Mouse (Mus musculus) frontal cortex, postnatal 25 days (tissue): ENCODE measurements around the gene Map4.

ENCODE experiments used
- DNase-seq, 2 experiments: peaks; one replicate each; pipeline ENCODE4 v3.0.0; 2022; ENCODE audit warnings: low spot score in 2 of 2

Map4 gene

DNA sequence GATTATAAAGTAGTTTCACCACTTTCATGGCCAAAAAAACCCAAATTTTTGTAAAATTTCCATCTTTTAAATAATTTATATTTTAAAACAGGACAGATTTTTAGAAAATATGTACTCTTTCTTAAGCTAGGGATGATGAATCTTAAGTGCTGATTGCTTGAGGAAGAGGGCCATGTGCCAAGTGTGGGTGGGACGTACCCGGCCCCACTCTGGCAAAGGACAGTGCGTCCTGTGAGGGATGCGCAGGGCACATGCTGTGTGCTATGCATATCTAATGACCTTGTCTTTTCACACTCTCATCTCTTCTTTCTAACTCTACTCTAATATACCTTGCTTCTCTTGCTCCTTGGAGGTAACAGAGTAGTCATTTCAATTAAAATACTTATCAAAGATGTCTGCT lies 66.2 kb downstream of the Map4 start:
- DNase-seq, result no peak

DNA sequence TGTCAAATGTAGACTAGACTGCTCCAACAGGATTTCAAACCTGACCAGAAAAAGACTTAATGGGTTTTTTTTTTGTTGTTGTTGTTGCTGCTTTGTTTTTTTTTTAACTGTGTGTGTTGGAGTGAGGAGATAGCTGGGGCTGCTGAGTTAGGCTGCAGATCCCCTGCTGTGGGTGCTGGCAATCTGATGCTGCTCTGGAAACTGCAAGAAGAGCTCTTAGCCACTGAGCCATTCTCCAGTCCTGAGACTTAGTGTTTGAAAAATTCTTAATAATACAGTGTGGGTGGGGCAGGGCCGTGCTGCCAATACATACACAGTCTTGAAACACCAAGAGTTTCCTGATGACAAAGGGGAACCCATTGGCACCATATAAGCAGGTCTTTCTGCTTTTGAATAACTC lies 70.7 kb downstream of the Map4 start:
- no peak for DNase-seq

DNA sequence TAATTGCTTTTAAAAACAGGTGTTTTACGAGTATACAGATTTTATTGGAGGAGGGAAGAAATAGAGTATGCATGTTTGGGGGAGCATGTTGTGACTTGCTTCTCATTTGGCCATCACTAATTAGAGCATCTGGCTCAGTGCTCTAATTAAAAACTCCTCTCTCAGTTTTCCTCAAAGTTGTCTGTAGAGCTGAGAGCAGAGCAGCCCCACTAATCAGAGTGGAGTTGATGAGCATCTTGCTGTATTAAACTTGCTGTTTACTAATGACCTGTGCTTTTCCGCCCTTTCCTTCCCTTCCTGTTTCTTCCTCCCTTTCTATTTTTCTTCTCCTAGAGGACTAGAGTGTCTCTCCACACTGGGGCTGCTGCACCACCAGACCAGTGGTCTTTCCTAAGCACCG lies 71.2 kb downstream of the Map4 start:
- no peak for DNase-seq

- no peak for DNase-seq
Observed at GRCm38 (mm10) chr9:110019224-110019623, 88.0 kb downstream of the Map4 start.

DNA sequence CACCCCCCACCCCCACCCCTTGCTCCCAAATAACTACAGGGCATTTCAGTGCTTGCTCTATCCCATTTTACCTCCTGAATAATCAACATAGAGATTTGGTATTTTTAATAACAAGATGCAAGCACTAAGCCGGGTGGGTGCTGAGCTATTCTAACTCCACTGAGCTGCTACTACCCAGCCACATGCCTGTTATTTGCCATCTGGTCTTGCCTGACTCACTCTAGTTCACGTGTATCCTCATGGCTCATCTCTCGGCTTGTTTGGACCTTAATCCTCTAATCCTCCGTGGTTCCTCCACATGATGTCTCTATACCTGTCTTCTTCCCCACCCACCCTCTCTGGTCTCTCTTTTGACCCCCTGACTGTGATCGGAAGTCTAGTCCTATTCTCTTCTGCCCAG lies 89.1 kb downstream of the Map4 start:
- no peak for DNase-seq

- no peak for DNase-seq
Observed at GRCm38 (mm10) chr9:110021463-110021862, 90.2 kb downstream of the Map4 start.

DNA sequence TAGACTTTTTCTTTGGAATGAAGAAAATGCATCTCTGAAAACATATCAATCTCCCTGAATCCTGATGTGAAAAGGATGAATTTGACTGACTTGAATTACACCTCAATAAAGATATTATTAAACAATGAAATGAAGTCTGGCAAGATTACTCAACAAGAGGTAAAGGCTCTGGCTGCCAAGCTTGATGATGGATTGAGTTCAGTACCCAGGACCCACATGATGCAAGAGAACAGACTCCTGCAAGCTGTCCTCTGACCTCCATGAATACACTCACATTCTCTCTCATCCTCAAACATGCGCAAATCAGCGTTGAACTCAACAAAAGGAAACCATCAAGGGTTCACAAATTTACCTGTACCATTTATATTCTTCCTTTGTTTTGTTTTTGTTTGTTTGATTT lies 90.9 kb downstream of the Map4 start:
- DNase-seq, result no peak

GRCm38 (mm10) chr9:110035091-110035490 lies 103.8 kb downstream of the Map4 start:
- DNase-seq, result no peak

- DNase-seq, result no peak
Observed at GRCm38 (mm10) chr9:110037895-110038294, 106.6 kb downstream of the Map4 start.

DNA sequence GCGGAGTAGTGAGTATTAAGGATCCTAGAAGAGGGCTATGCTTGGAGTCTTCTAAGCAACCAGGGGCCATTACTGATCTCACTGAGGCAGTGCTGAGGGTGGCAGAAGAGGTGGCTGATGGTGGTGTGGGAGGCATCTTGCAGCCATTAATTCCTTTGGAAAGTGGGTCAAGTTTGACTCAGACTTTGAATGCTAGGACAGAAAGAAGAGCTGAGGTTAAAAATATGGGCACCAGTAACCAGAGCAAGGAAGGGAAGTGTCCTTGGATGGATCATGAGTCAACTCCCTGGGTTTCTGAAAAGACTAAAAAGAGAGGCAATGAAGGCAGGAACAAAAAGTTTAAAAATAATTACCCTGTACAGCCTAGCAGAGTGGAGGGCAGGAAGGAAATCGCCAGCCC lies 107.2 kb downstream of the Map4 start:
- no peak for DNase-seq

- no peak for DNase-seq
Observed at GRCm38 (mm10) chr9:110044373-110044772, 113.1 kb downstream of the Map4 start.

GRCm38 (mm10) chr9:110045763-110046377 lies 114.6 kb downstream of the Map4 start:
- no peak for DNase-seq

DNA sequence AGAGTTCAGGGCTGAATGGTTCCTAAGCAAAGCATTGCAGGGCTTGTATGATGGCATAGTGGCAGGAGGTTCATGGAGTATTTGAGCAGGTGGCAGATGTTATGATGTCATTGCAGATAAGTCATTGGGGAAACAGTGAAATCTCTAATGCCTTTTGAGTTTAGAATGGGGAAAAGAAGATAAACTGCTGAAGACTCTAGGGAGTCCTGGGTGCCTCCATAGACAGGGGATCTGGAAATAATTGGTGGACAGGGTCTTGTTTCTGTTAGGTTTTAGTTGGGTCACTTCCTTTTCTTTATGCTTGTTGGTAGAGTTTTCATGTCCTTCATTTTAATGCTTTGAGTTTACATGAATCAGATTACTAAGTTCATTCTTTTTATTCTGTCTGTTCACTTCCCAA lies 116.0 kb downstream of the Map4 start:
- no peak for DNase-seq

- DNase-seq, result no peak
Observed at GRCm38 (mm10) chr9:110047857-110048256, 116.6 kb downstream of the Map4 start.

DNA sequence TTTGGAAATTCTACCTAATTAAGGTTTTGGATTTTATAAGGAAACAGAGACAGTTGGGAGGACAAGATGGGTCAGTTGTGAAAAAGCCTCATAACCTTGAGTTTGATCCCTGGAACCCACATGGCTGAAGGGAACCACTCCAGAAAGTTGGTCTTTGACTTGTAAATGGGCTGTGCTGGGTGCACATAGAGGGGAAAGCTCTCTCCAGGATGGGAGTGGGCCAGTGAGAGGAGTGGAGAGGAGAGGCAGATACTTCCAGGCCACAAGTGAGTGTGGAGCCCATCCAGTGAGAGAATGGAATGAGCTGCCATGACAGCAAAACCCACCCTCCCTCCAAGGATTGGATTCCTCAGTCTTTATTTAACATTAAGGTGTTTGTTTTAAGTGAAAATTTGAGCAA lies 119.9 kb downstream of the Map4 start:
- DNase-seq, result no peak

DNA sequence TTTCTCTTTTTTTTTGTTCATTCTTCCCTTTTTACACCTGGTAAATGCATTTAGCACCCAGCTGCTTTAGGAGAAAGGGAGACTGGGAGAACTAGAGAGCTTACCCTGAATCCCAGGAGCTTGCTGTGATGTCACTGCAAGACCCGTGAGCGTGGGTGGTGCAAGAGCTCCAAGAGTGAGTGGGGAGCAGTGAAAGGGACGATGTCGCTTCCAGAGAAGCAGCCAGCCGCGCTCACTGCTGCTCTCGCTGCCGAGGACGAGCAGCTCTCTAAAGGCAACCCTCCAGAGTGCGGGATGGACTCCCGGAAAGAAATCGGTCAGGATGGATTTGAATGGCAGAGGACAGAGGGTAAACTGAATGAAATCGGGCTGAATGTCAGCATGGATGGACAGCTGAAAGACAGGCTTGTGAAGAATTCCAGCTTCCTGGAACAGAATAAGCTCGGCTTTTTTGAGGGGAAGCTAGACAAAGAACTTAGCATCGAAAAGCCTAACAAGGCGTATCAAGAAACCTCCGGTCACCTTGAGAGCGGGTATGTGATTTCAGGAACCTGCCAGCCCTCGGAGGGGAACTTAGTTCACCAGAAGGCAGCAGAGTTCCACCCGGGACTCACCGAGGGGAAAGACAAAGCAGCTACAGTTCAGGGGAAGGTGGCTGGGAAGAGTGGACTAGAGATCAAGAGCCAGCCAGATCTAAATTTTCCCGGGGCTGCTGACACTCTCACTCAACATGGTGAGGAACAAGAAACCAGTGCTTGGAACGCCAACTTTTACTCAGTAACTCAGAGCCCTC lies 120.8 kb downstream of the Map4 start:
- peak; percentile 49 to 67 for DNase-seq

DNA sequence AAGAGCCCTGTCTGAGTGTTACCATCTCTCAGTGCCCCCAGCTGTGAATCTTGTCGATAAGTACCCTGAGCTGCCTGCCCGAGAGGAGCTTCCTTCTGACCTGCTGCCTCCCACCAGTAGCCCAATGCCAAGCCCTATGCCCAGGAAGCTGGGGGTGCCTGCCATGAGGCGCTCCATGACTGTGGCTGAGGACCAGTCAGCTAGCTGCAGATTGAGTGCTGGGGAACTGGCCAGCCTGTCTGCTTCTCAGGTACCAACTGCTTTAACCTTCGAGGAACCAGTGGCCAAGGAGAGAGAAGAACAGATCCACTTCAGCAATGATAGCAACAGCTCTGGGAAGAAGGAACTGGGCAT lies 121.7 kb downstream of the Map4 start:
- DNase-seq, result no peak

GRCm38 (mm10) chr9:110053305-110054079 lies 122.2 kb downstream of the Map4 start:
- DNase-seq, result peak; percentile 22 to 40

- no peak for DNase-seq
Observed at GRCm38 (mm10) chr9:110054080-110054421, 122.8 kb downstream of the Map4 start.

- DNase-seq, result no peak
Observed at GRCm38 (mm10) chr9:110054781-110055180, 123.5 kb downstream of the Map4 start.

GRCm38 (mm10) chr9:110057200-110057599 lies 125.9 kb downstream of the Map4 start:
- no peak for DNase-seq

DNA sequence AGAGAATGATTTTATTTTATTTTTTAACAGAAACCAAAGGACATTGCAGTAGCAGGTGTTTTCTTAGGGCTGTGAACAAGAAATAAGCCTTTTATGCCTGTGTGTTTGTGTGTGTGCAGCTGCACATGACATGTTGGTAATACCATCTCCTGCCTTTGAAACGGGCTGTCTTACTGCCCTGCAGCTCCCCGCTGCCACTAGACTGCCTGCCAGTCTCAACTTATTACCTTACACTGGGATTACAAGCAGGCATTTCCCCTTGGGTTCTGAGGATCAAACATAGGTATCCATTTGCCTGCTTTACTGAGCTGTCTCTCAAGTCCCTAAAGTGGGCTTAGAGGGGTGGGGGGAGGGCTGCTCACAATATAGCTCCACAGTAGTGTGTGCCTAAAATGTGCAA lies 129.5 kb downstream of the Map4 start:
- no peak for DNase-seq

DNA sequence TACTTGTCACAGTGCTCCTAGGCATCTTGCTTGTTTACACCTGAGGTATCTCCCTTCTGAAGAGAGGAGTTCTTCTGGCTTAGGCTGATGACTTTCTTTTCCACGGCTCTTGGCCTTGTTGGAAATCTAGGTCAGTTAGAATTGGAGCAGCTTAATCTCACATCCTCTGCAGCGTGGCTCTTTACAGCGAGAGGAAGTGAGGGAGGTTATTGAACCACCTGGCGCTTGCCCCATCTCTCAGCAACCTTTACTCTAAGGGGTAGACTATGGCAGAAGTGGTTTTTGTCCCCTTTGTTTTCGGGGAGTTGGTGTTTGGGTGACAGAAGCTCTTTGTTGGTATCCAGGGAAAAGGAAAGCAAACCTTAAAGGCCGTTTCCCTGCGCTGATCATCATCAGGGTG lies 131.1 kb downstream of the Map4 start:
- DNase-seq, result no peak
